Mouse (Mus musculus) cerebellum, adult 9-10 months (tissue): Measurements from ENCODE around the gene Igdcc4.

ENCODE experiments used
- DNase-seq: peaks from one replicate; pipeline ENCODE4 v3.0.0; 2022

Gene Igdcc4

DNA sequence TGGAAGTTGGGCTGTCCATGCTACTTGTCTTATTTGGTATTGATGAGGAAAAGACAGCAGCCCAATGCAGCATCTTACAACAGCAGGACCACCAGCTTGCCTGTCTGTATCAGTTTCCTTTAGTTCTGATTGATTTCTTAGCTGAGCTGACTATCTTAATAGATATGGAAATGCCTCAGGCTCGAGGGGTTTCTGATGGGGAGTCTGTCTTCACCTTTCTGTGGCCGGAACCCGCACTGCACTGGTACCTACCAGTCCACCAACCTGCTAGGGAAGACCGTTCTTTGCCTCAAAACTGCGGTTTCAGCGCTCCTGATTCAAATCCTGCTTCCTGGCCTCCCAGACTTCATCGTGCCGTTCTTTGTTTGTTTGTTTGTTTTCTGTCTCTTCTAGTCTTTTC lies 60.6 kb downstream of the Igdcc4 start:
- no peak for DNase-seq

DNA sequence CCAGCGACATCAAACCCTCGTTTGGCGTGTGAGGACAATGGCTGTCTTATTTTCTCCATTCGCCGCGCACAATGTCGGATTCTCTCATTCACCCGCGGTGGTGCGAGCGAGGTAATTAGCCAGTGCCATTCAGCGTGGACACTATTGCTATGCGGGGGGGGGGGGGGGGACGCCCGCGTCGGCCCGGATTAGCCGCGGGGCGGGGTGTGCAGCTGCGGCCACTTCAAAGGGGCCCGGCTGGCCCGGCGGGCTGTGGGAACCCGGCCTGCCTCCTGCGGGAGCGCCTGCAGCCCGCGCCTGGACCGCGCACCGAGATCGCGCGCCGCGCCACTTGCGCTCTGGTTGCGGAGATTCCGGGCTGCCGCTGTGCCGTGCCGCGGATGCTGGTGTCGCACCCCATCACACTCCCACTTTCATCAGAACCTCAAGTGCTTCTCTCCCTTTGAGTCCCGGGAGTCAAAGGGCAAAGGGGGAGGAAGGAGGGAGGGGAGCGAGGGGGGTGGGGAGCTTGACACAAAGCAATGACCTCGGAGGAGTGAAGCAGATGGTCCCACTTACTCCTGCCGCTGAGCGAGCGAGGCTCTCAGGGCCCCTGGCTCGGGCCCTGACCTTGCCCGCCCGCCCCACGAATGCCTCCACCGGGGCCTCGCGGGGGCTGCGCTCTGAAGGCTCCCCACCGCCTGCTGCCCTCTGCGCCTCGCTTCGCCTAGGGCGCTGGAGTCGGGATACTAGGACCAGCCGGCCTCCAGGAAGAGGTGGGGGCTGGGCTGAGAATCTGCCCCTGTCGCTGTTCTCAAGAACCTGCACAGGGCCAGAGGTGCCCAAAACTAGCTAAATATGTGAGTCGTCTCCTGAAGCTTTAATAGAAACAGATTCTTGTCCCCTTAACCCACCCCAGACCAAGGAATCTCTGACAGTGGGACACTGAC lies 61.7 kb downstream of the Igdcc4 start:
- no peak for DNase-seq

DNA sequence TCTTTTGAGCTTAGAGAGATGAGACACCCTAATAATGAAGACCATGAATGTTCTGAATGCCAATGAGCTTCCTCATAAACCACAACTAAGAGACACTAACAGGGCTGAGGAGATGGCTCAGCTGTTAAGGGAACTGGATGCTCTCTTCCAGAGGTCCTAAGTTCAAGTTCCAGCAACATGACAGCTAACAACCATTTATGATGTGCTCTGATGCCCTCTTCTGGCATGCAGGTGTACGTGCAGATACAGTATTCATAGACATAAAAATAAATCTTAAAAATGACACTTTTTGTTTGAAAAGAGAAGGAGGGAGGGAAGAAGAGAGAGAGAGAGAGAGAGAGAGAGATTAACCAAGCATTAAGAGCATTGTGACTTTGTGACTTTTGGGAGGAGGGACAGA lies 63.6 kb downstream of the Igdcc4 start:
- no peak for DNase-seq

DNA sequence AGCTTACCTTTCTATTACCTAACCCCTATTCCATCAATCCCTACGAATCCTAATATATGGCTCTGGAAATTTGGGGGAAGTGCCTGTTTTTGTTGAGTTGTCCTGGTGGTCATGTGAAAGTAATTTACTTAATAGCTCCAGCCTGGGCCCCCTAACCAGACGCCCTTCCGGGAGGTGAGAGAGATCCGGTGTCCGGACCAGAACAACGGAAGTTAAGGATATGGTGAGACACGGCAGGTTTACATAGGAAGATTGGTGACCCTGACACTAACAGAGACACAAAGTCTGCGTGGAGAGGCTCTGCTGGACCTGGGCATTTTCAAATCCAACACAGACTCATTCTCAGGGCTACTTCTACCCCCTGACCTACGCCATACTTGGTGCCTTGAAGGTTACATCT lies 65.1 kb downstream of the Igdcc4 start:
- DNase-seq = no peak

DNA sequence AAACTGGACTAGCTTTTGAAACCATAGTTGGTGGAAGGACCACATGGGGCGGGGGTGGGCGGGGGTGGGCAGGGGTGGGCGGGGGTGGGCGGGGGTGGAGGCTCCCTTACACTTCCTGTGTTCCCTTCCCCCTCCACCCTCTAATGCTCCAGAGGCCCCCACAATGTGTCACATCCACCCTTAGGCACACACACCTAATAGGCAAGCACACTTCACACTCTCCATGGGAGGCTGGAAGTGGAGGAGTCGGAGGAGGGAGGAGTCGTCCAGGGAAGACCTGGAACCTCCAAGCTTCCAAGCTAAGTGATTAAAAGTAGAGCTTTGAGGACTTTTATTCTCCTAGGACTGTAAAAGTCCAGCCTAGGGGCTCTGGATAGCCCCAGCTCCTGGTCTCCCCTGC lies 67.2 kb downstream of the Igdcc4 start:
- no peak for DNase-seq

DNA sequence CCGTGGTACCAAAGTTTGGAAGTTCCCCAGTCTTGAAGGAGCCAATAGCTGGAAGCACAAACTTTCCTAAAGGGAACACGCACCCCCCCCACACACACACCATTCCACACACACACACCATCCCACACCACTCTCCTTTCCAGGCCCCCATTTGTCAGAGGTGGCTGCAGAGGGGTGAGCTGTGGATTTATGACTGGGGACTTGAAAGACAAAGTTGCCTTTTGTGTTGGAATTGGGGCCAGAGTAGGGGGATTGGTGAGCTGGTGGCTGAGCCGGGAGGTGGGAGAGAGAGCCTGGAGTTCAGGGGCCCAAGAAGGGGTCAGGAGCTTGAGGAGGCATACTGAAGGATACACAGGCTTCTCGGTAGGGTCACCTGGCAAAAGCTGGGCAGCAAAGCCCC lies 67.7 kb downstream of the Igdcc4 start:
- no peak for DNase-seq

DNA sequence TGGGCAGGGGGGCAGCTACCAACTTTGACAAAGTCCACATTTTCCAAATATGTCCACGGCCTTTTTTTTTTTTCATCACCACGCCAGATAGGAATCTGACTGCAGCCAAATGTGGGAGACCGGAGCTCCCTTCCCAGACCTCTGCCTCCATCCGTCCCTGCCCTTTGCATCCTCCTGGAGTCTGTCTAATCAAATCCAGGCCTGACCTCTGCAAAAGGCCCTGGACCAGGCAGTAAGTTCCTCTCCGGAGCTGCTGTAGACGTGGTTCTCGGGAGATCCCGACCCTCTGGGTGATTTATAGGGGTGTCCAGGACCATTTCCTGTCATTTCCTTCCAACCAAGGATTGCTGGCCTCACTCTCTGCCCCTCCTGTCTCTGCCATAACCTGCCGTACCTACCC lies 71.4 kb downstream of the Igdcc4 start:
- DNase-seq = no peak

DNA sequence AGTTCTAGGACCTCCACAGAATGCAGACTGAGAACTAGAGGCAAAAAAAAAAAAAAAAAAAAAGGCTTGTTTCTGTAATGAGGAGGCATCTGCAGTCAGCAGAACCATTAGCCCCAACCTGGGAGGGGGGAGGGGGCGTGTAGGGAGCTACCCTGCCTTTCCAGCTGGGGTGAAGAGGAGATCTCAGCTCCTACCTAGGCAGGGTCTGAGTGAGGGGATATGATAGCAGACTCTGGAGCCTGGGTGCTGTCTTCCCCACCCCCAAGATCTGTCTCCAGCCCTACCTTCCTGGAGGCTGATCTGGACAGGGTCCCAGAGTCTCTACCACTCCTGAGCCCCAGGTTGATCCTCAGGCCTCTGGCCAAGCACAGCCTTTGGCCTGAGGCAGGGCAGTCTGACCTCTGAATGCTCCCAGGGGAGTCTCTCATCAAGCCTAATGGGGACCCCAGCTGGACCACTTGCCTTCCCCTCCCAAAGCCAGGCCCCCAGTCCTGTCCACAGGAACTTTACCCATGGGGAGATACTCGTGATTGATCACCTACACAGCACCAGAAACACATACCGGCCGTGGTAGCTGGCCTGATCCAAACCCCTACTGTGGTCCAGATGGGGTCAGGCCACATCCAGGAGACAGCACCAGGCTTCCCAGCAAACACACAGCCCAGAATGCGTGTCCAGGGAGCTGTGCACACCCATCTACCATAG lies 74.1 kb downstream of the Igdcc4 start:
- no peak for DNase-seq

DNA sequence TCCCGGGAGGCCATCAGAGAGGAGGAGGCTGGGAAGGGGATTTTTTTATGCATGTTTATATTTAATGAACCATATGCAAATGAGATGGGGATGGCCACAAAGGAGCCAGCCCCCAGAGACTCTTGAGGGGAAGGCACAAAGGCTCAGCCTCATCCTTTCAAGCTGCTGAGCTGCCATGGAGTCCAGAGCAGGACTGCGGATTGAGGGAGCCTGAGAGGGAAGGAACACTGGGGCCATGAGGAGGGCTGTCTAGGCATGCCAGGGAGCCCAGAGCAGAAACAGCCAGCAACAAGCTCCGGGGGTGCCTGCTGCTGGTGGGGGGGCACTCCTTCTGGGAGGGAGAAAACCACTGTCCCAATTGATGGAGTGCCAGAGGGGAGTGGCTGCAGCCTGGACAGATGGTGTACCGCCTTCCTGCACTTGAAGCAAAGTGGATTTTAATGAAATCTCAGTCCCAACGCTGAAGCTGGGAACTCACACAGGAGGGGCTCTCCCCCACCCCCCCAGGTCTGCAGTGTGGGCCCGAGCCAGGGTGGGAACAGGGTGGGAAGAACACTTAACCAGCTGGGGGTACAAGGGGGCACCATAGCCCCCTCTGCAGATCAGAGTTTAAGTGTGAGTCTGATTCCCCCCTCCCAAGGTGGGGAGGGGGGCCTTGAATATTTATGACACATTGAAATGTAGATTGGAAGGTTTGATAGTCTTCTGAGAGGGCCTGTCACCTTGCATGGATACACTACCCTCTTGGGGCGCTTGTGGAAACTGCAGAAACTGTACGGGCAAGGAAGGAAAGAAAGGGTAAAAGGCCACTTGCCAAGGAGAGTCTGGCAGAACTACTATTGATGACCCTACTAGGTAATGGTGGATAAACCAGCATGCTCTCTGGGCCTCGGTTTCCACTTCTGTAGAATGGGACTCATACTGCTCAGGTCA lies 74.9 kb downstream of the Igdcc4 start:
- no peak for DNase-seq

DNA sequence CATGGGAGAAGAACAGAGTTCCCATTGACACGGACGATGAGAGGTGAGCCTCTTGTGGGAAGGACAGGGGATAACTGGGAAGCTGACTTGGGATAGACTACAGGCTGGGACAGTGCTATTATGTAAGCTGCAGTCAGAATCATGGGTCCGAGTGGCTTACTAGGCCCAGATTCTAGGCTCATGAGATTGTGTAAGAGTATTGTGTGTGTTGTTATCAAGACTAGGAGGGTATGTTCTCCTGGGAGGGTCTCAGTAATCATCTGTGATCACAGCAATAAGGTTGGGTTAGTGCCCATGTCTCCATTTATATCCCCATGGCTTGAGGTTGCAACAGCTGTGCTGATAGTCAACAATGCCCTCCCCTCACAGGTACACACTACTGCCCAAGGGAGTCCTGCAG lies 76.2 kb downstream of the Igdcc4 start:
- DNase-seq = no peak

DNA sequence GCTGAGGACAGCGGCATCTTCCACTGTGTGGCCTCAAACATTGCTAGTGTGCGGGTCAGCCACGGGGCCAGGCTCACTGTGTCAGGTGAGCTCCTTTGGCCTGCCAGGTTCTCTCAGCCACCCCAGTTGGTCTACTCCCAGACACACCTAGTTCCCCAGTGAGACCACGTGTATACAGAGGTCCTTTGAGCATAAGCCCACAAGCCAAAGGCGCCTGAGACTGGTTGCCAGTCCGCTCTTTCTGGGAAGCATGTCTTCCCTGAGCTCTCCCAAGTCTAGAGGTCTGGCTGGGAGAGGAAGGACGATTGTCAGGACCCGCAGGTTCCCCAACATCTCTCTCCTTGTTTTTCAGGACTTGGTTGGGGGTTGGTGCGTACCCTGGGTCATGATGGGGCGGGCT lies 76.6 kb downstream of the Igdcc4 start:
- DNase-seq = no peak

DNA sequence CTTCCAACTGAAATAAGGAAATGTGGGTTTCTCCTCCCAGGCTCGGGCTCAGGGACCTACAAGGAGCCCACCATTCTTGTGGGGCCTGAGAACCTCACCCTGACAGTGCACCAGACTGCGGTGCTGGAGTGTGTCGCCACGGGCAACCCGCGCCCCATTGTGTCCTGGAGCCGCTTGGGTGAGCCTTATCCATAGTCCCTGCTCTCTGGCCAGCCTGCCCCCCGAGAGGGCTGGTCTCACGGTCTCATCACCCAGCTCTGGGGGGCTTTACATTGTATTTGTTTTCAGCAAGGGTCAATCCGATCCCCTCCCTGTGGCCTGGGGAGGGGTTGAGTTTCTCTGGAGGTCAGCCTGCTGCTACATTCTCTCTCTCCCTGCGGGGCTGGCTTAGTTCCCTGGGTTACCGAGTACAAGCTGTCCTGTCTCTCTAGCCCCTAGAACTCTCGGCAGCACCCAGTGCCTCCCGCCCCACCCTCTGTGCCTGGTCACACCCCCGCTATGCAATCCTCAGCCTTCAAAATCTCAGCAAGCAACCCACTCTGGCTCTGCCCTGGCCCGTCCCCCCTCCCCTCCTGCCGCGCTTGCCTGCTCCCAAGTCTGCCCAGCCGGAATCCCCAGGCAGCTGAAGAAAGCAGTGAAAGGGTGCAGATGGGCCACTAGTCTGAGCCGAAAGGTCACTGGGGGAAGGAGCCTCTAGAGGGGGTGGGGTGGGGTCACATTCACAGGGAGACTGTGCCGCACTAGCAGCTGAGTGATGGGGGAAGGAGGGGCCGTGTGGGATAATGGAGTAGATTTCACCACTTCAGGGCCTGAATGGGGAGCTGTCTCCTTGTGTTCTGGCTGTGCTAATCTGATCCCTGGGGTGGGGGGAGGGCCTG lies 77.3 kb downstream of the Igdcc4 start:
- no peak for DNase-seq

DNA sequence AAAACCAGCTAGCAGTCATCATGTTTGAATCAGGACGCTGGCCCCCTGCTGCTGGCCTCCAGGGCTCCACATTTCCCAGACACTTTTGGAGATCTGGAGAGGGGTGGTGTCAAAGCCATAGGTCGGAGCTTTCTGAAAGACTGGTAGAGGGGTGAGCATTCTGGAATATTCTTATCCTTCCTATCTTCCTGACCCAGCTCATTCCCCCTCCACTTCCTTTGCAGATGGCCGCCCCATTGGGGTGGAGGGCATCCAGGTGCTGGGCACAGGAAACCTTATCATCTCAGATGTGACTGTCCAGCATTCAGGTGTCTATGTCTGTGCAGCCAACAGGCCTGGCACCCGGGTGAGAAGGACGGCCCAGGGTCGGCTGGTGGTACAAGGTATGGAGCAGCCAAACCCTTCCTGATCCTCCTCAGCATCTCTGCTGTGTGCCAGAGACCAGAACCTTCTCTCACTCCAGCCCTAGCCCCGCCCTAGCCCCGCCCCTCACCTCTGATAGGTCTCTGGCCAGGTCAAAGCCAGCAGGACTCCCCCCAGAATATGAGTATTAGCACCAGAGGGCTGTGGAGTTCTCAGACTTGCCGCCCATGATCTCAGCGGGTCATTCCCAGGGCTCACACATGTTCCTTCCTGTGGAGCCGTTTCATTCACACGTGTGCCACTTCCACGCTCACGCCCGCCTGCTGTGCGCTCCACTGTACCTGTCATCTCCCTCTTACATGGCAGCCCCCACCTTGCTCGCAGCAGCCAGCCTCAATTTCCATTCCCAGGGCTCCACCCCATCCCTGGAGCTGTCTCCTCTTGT lies 78.7 kb downstream of the Igdcc4 start:
- no peak for DNase-seq
